Mouse (Mus musculus): ENCODE data around the gene Tcp1. TPM values are rescaled to one million over a fixed set of nuclear protein-coding genes. Genes with fewer than 3 reads are reported as not detected.
A peak's percentile ranks its signal among the peaks of the same experiment; 100 is the strongest.

Tcp1 gene
- polyA plus RNA-seq (2015; fragmentation: Nextera tagmentation; extraction: Ambion mirVana), result 344 and 362 TPM in 2 replicates

GRCm38 (mm10) chr17:12915488-12915880, at the start of gene Tcp1:
Tcp1 (plus strand) TSS chr17:12915701.
- no peak for ATAC-seq (ENCODE audit: low read depth)
- Histone ChIP-seq H3K9ac (ENCODE audit: low read length) (peak within 1 kb of the TSS; percentile 98), H3K4me1 (replicated peaks; ENCODE audit: control insufficient read depth, insufficient read depth, low read length) (peaks cover 4% of the 10 kb centered on the region; the same call in 1 of the 2 replicates), H3K36me3 (ENCODE audit: control insufficient read depth, insufficient read depth, low read length) (peaks cover 38% of the 10 kb centered on the region), H3K27me3 (ENCODE audit: control insufficient read depth, insufficient read depth, low read depth, low read length) (no peaks in the 10 kb centered on the region), H3K4me3 (ENCODE audit: low read length) (peak within 1 kb of the TSS; percentile 99), H3K9me3 (ENCODE audit: control insufficient read depth, low read length) (no peaks in the 10 kb centered on the region), H3K27ac (ENCODE audit: low read length) (peak within 1 kb of the TSS; percentile 92), H3K4me2 (ENCODE audit: low read depth, low read length) (peak within 1 kb of the TSS; percentile 72)
- WGBS, result under 1% methylated on average over 18 of the region's 18 CpGs

- Histone ChIP-seq H3K4me1 (replicated peaks; ENCODE audit: control insufficient read depth, insufficient read depth, low read length) (peaks cover 8% of the 10 kb centered on the region; the same call in 1 of the 2 replicates), H3K4me2 (ENCODE audit: low read depth, low read length) (no peak overlapping the region), H3K27me3 (ENCODE audit: control insufficient read depth, insufficient read depth, low read depth, low read length) (peaks cover under 1% of the 10 kb centered on the region; the same call in 1 of the 2 replicates), H3K27ac (ENCODE audit: low read length) (no peak overlapping the region), H3K36me3 (ENCODE audit: control insufficient read depth, insufficient read depth, low read length) (no peaks in the 10 kb centered on the region), H3K9ac (ENCODE audit: low read length) (no peak overlapping the region), H3K4me3 (ENCODE audit: low read length) (no peak overlapping the region), H3K9me3 (ENCODE audit: control insufficient read depth, low read length) (no peaks in the 10 kb centered on the region)
- 79% methylated on average over 10 of the region's 10 CpGs for WGBS
- no peak for ATAC-seq (ENCODE audit: low read depth)
Observed at GRCm38 (mm10) chr17:12866853-12867252, 48.6 kb upstream of the Tcp1 start.

- Histone ChIP-seq H3K9me3 (ENCODE audit: control insufficient read depth, low read length) (no peaks in the 10 kb centered on the region), H3K36me3 (ENCODE audit: control insufficient read depth, insufficient read depth, low read length) (no peaks in the 10 kb centered on the region), H3K27me3 (ENCODE audit: control insufficient read depth, insufficient read depth, low read depth, low read length) (peaks cover 4% of the 10 kb centered on the region; the same call in 1 of the 2 replicates), H3K4me2 (ENCODE audit: low read depth, low read length) (no peak within 1 kb of the TSS), H3K9ac (ENCODE audit: low read length) (no peak within 1 kb of the TSS), H3K4me3 (ENCODE audit: low read length) (no peak within 1 kb of the TSS), H3K4me1 (replicated peaks; ENCODE audit: control insufficient read depth, insufficient read depth, low read length) (peaks cover 8% of the 10 kb centered on the region; the same call in 1 of the 2 replicates), H3K27ac (ENCODE audit: low read length) (no peak within 1 kb of the TSS)
- no peak for ATAC-seq (ENCODE audit: low read depth)
- WGBS, result 21% methylated on average over 2 of the region's 2 CpGs
Observed at GRCm38 (mm10) chr17:12868043-12868442, 47.5 kb upstream of the Tcp1 start, which contains the start of gene Mas1. Mas1 (minus strand) TSS chr17:12868143.

- no peaks in the 10 kb centered on the region for H3K9me3 ChIP-seq (ENCODE audit: control insufficient read depth, low read length)
- H3K27me3 ChIP-seq (ENCODE audit: control insufficient read depth, insufficient read depth, low read depth, low read length), result peaks cover 4% of the 10 kb centered on the region; the same call in 1 of the 2 replicates
- H3K36me3 ChIP-seq (ENCODE audit: control insufficient read depth, insufficient read depth, low read length), result no peaks in the 10 kb centered on the region
- H3K9ac ChIP-seq (ENCODE audit: low read length), result no peak overlapping the region
- H3K4me3 ChIP-seq (ENCODE audit: low read length), result no peak overlapping the region
- 7% methylated on average over 4 of the region's 4 CpGs for WGBS
- no peak overlapping the region for H3K4me2 ChIP-seq (ENCODE audit: low read depth, low read length)
- no peak overlapping the region for H3K27ac ChIP-seq (ENCODE audit: low read length)
- no peak for ATAC-seq (ENCODE audit: low read depth)
- peaks cover 8% of the 10 kb centered on the region; the same call in 1 of the 2 replicates for H3K4me1 ChIP-seq (replicated peaks; ENCODE audit: control insufficient read depth, insufficient read depth, low read length)
Observed at GRCm38 (mm10) chr17:12868640-12869039, 46.9 kb upstream of the Tcp1 start.

GRCm38 (mm10) chr17:12872275-12873028, 43.0 kb upstream of the Tcp1 start:
- no peak for ATAC-seq (ENCODE audit: low read depth)
- Histone ChIP-seq H3K9me3 (ENCODE audit: control insufficient read depth, low read length) (no peaks in the 10 kb centered on the region), H3K36me3 (ENCODE audit: control insufficient read depth, insufficient read depth, low read length) (no peaks in the 10 kb centered on the region), H3K9ac (ENCODE audit: low read length) (no peak overlapping the region), H3K27ac (ENCODE audit: low read length) (no peak overlapping the region), H3K27me3 (ENCODE audit: control insufficient read depth, insufficient read depth, low read depth, low read length) (peaks cover 4% of the 10 kb centered on the region; the same call in 1 of the 2 replicates), H3K4me3 (ENCODE audit: low read length) (no peak overlapping the region), H3K4me1 (replicated peaks; ENCODE audit: control insufficient read depth, insufficient read depth, low read length) (peaks cover 8% of the 10 kb centered on the region; the same call in 1 of the 2 replicates), H3K4me2 (ENCODE audit: low read depth, low read length) (no peak overlapping the region)
- WGBS, result 65% methylated on average over 16 of the region's 16 CpGs

GRCm38 (mm10) chr17:12875734-12876133, 39.8 kb upstream of the Tcp1 start, which contains the start of gene Mrgprh:
Mrgprh (plus strand) TSS chr17:12876034.
- Histone ChIP-seq H3K27me3 (ENCODE audit: control insufficient read depth, insufficient read depth, low read depth, low read length) (peaks cover 4% of the 10 kb centered on the region; the same call in 1 of the 2 replicates), H3K9me3 (ENCODE audit: control insufficient read depth, low read length) (no peaks in the 10 kb centered on the region), H3K4me3 (ENCODE audit: low read length) (no peak within 1 kb of the TSS), H3K36me3 (ENCODE audit: control insufficient read depth, insufficient read depth, low read length) (no peaks in the 10 kb centered on the region), H3K4me1 (replicated peaks; ENCODE audit: control insufficient read depth, insufficient read depth, low read length) (peaks cover 4% of the 10 kb centered on the region; the same call in 1 of the 2 replicates), H3K4me2 (ENCODE audit: low read depth, low read length) (no peak within 1 kb of the TSS), H3K27ac (ENCODE audit: low read length) (no peak within 1 kb of the TSS), H3K9ac (ENCODE audit: low read length) (no peak within 1 kb of the TSS)
- ATAC-seq (ENCODE audit: low read depth), result no peak
- 70% methylated on average over 5 of the region's 5 CpGs for WGBS

GRCm38 (mm10) chr17:12880178-12880577, 35.3 kb upstream of the Tcp1 start:
- peak overlapping the region; percentile 55 for H3K4me2 ChIP-seq (ENCODE audit: low read depth, low read length)
- H3K4me3 ChIP-seq (ENCODE audit: low read length), result peak overlapping the region; percentile 29
- peak; percentile 87 for ATAC-seq (ENCODE audit: low read depth)
- H3K4me1 ChIP-seq (replicated peaks; ENCODE audit: control insufficient read depth, insufficient read depth, low read length), result peaks cover 4% of the 10 kb centered on the region; the same call in 1 of the 2 replicates
- no peaks in the 10 kb centered on the region for H3K27me3 ChIP-seq (ENCODE audit: control insufficient read depth, insufficient read depth, low read depth, low read length)
- no peak overlapping the region for H3K27ac ChIP-seq (ENCODE audit: low read length)
- H3K9ac ChIP-seq (ENCODE audit: low read length), result peak overlapping the region; percentile 49
- 2% methylated on average over 14 of the region's 14 CpGs for WGBS
- no peaks in the 10 kb centered on the region for H3K36me3 ChIP-seq (ENCODE audit: control insufficient read depth, insufficient read depth, low read length)
- no peaks in the 10 kb centered on the region for H3K9me3 ChIP-seq (ENCODE audit: control insufficient read depth, low read length)

GRCm38 (mm10) chr17:12881216-12881615, 34.3 kb upstream of the Tcp1 start:
- Histone ChIP-seq H3K9ac (ENCODE audit: low read length) (no peak overlapping the region), H3K36me3 (ENCODE audit: control insufficient read depth, insufficient read depth, low read length) (no peaks in the 10 kb centered on the region), H3K27ac (ENCODE audit: low read length) (no peak overlapping the region), H3K4me2 (ENCODE audit: low read depth, low read length) (no peak overlapping the region), H3K4me1 (replicated peaks; ENCODE audit: control insufficient read depth, insufficient read depth, low read length) (peaks cover 4% of the 10 kb centered on the region; the same call in 1 of the 2 replicates), H3K4me3 (ENCODE audit: low read length) (no peak overlapping the region), H3K27me3 (ENCODE audit: control insufficient read depth, insufficient read depth, low read depth, low read length) (no peaks in the 10 kb centered on the region), H3K9me3 (ENCODE audit: control insufficient read depth, low read length) (no peaks in the 10 kb centered on the region)
- WGBS, result 85% methylated on average over 1 of the region's 1 CpGs
- ATAC-seq (ENCODE audit: low read depth), result no peak

- no peak overlapping the region for H3K9ac ChIP-seq (ENCODE audit: low read length)
- H3K9me3 ChIP-seq (ENCODE audit: control insufficient read depth, low read length), result no peaks in the 10 kb centered on the region
- WGBS, result 38% methylated on average over 6 of the region's 6 CpGs
- no peaks in the 10 kb centered on the region for H3K36me3 ChIP-seq (ENCODE audit: control insufficient read depth, insufficient read depth, low read length)
- no peaks in the 10 kb centered on the region for H3K27me3 ChIP-seq (ENCODE audit: control insufficient read depth, insufficient read depth, low read depth, low read length)
- peaks cover 5% of the 10 kb centered on the region for H3K4me1 ChIP-seq (replicated peaks; ENCODE audit: control insufficient read depth, insufficient read depth, low read length)
- H3K4me3 ChIP-seq (ENCODE audit: low read length), result no peak overlapping the region
- H3K4me2 ChIP-seq (ENCODE audit: low read depth, low read length), result no peak overlapping the region
- ATAC-seq (ENCODE audit: low read depth), result peak; percentile 36; the same call in 1 of the 2 replicates
- no peak overlapping the region; the same call in 1 of the 2 replicates for H3K27ac ChIP-seq (ENCODE audit: low read length)
Observed at GRCm38 (mm10) chr17:12886620-12887019, 28.9 kb upstream of the Tcp1 start.

Measured in lung, embryonic 16.5 days (tissue).